Mouse (Mus musculus) ES-Bruce4 (cell line): ENCODE results near the gene Rxrg.

Source experiments
- CTCF ChIP-seq: IDR thresholded peaks from one replicate; pipeline ENCODE4 v1.8.1; 2011; ENCODE audit warnings: low read depth, low read length
- EP300 ChIP-seq: IDR thresholded peaks from 2 replicates; pipeline ENCODE4 v1.6.1; 2011; ENCODE audit warnings: low read depth, low read length; ENCODE audit not compliant: insufficient read depth
- POLR2A ChIP-seq: IDR thresholded peaks from one replicate; pipeline ENCODE4 v1.8.1; 2011; ENCODE audit warnings: low read length; ENCODE audit not compliant: insufficient read depth

DNA sequence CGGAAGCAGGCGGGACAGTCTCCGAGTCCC lies 90.9 kb downstream of the Rxrg start, which contains the start of gene Lmx1a:
- TF ChIP-seq CTCF (no peak), POLR2A (no peak), EP300 (no peak)
